Mouse (Mus musculus) neural tube, embryonic 14.5 days (tissue): Measurements from ENCODE around the gene F11. TPM values are rescaled to one million over a fixed set of nuclear protein-coding genes. Genes with fewer than 3 reads are reported as not detected.

ENCODE experiments used
- ATAC-seq: fragments of 200-750 bp; cut with Nextera tagmentation; 2 replicates; pipeline ENCODE4 v1.8.0; 2017; ENCODE audit warnings: low read depth, mild to moderate bottlenecking, moderate TSS enrichment, moderate library complexity
- H3K27ac ChIP-seq: fragments of 300-500 bp; sonication (generic); 2 replicates; pipeline ENCODE4 v1.5.1; 2014; ENCODE audit warnings: low read depth, mild to moderate bottlenecking, control low read depth, low read length, moderate library complexity, mixed read lengths
- H3K27me3 ChIP-seq: fragments of 300-500 bp; sonication (generic); 2 replicates; pipeline ENCODE4 v1.6.1; 2014; ENCODE audit warnings: low read length; ENCODE audit not compliant: control insufficient read depth, insufficient read depth
- H3K36me3 ChIP-seq: fragments of 300-500 bp; sonication (generic); 2 replicates; pipeline ENCODE4 v1.6.1; 2014; ENCODE audit warnings: low read length, mixed read lengths; ENCODE audit not compliant: control insufficient read depth, insufficient read depth
- H3K4me1 ChIP-seq: fragments of 300-500 bp; sonication (generic); 2 replicates; pipeline ENCODE4 v1.6.1; 2014; ENCODE audit warnings: low read length; ENCODE audit not compliant: control insufficient read depth, insufficient read depth
- H3K4me2 ChIP-seq: fragments of 300-500 bp; sonication (generic); 2 replicates; pipeline ENCODE4 v1.6.1; 2014; ENCODE audit warnings: mild to moderate bottlenecking, low read depth, low read length, control low read depth
- H3K4me3 ChIP-seq: fragments of 300-500 bp; sonication (generic); 2 replicates; pipeline ENCODE4 v1.5.1; 2014; ENCODE audit warnings: low read depth, low read length, control low read depth, mixed read lengths
- H3K9ac ChIP-seq: fragments of 300-500 bp; sonication (generic); replicated peaks from 2 replicates; pipeline ENCODE4 v1.6.1; 2014; ENCODE audit warnings: low read depth, mild to moderate bottlenecking, control low read depth, low read length, mixed read lengths
- H3K9me3 ChIP-seq: fragments of 300-500 bp; sonication (generic); 2 replicates; pipeline ENCODE4 v1.6.1; 2016; ENCODE audit warnings: low read length; ENCODE audit not compliant: control insufficient read depth
- WGBS: fragments of 180-500 bp; shearing (Covaris S2); extraction: QIAGEN DNeasy Blood & Tissue Kit; methylation state at CpG from one replicate; pipeline ENCODE4 v1.1.7; 2014; 5-methylcytosine and 5-hydroxymethylcytosine counted together
- polyA plus RNA-seq: library from polyadenylated mRNA; unstranded; fragments of >200 nt; fragmentation: Nextera tagmentation; extraction: Ambion mirVana; gene quantifications from 2 replicates; pipeline ENCODE4 v1.2.1, GENCODE M21; 2014

F11 gene
- polyA plus RNA-seq, 1 experiment from 2014 or later: not detected

DNA sequence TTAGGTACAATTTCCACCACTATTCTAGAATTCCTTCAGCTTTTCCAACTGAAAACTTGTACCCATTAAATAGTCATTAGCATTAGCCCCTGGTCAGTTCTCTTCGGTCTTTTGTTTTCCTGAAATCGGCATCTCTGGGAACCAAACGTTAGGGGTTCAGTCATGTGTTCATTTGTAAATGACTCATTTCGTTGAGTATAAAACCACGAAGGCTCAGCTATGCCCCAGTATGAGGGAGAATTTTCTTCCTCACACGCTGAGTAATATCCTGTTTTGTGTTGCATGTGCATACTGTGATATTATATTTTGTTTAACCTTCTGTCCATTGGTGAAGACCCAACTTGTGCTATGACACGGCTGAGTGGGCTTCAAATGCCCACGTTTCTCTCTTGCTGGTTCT lies 3.4 kb downstream of the F11 start:
- Histone ChIP-seq H3K4me1 (no peaks in the 10 kb centered on the region), H3K27me3 (no peaks in the 10 kb centered on the region), H3K4me2 (no peak overlapping the region), H3K36me3 (no peaks in the 10 kb centered on the region), H3K4me3 (no peak overlapping the region), H3K9me3 (no peaks in the 10 kb centered on the region), H3K27ac (no peak overlapping the region), H3K9ac (no peak overlapping the region)
- 77% methylated on average over 8 of the region's 8 CpGs for WGBS
- no peak for ATAC-seq

DNA sequence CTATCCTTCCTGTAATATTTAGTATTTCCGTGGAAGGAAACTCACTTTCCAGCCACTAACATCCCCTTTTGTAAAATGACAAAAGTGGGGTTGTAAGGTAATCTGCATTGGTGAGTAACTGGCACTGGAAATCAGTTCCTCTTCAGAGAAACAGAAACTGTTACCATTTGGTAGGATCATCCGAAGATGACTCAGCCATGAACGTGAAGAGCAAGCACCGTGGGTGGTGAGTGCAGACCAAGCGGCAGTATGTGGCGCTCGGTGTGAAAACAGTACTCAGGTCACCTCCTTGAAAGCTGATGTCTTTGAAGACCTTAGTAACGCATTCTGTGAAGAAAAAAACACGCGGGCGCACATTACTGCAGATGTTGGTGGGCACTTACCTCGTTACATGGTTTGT lies 6.8 kb downstream of the F11 start:
- H3K9ac ChIP-seq: no peak overlapping the region
- H3K4me1 ChIP-seq: no peaks in the 10 kb centered on the region
- H3K9me3 ChIP-seq: no peaks in the 10 kb centered on the region
- no peaks in the 10 kb centered on the region for H3K36me3 ChIP-seq
- H3K27me3 ChIP-seq: no peaks in the 10 kb centered on the region
- WGBS: 77% methylated on average over 12 of the region's 12 CpGs
- ATAC-seq: no peak
- H3K4me2 ChIP-seq: no peak overlapping the region
- no peak overlapping the region for H3K4me3 ChIP-seq
- no peak overlapping the region for H3K27ac ChIP-seq

DNA sequence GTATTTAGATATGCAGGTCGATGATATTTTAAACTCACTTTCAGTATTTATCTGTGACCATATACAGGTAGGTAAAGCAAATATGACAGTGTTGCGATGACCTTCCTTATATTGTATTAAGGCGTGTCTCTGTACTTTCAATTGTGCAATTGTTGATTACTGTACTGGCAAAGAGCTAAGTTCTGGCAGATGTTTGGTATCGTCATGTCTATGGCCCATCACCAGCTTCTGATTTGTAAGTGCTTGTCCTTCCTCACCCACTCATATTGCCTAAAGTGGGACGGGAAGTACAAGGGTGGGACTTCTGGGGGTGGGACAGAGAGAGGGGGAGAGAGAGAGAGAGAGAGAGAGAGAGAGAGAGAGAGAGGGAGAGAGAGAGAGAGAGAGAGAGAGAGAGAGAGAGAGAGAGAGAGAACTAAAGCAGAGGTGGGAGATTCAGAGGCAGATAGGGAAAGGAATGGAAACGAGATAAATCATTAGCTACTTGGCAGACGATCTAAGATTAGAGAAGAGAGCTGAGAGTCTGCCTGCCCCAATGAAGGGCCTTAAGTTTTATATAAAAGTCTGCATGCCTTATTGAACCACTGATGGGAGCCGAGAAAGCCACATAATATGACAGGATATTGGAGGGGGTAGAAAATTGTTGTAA lies 7.5 kb downstream of the F11 start:
- Histone ChIP-seq H3K4me1 (no peaks in the 10 kb centered on the region), H3K27ac (no peak overlapping the region), H3K9ac (no peak overlapping the region), H3K27me3 (no peaks in the 10 kb centered on the region), H3K4me3 (no peak overlapping the region), H3K9me3 (no peaks in the 10 kb centered on the region), H3K4me2 (no peak overlapping the region), H3K36me3 (no peaks in the 10 kb centered on the region)
- ATAC-seq: no peak
- 91% methylated on average over 8 of the region's 8 CpGs for WGBS

DNA sequence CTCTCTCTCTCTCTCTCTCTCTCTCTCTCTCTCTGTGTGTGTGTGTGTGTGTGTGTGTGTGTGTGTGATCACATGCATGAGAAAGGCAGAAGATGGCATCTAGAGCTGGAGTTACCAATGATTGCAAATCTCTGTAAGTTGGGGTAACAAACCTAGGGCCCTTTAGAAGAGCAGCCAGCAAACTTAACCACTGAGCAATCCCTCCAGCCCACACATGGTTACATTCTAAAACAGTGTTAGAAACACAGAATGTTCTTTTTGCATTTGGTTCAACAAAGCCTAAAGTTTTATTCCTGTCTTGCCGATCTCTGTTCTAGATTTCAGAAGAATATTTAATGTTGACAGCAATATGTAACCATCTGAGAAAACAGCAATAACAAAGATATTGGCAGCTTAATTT lies 8.2 kb downstream of the F11 start:
- H3K27ac ChIP-seq: no peak overlapping the region
- H3K4me2 ChIP-seq: no peak overlapping the region
- ATAC-seq: no peak
- H3K4me3 ChIP-seq: no peak overlapping the region
- no peaks in the 10 kb centered on the region for H3K4me1 ChIP-seq
- H3K9me3 ChIP-seq: no peaks in the 10 kb centered on the region
- H3K36me3 ChIP-seq: no peaks in the 10 kb centered on the region
- H3K27me3 ChIP-seq: no peaks in the 10 kb centered on the region
- no peak overlapping the region for H3K9ac ChIP-seq
- 95% methylated on average over 1 of the region's 1 CpGs for WGBS

DNA sequence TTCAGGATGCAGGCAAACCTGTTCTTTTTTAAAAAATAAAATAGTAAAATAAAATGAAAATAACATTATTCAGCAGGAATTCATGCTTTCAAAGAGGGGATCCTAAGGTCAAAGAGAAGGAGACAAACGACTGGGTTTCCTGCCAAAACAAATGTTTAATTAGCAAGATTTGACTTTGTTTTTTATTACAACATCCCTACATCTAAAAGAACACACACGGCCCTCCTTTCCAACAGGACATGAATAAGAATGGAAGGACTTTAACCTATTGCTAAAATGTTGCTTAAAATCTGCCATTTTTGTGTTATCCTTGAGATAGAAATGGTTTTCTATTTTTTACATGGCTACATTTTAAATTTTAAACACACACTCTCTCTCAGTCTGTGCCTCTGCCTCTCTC lies 8.7 kb downstream of the F11 start:
- Histone ChIP-seq H3K9ac (no peak overlapping the region), H3K9me3 (no peaks in the 10 kb centered on the region), H3K27ac (no peak overlapping the region), H3K36me3 (no peaks in the 10 kb centered on the region), H3K4me1 (no peaks in the 10 kb centered on the region), H3K27me3 (no peaks in the 10 kb centered on the region), H3K4me3 (no peak overlapping the region), H3K4me2 (no peak overlapping the region)
- ATAC-seq: no peak
- WGBS: 62% methylated on average over 2 of the region's 2 CpGs

DNA sequence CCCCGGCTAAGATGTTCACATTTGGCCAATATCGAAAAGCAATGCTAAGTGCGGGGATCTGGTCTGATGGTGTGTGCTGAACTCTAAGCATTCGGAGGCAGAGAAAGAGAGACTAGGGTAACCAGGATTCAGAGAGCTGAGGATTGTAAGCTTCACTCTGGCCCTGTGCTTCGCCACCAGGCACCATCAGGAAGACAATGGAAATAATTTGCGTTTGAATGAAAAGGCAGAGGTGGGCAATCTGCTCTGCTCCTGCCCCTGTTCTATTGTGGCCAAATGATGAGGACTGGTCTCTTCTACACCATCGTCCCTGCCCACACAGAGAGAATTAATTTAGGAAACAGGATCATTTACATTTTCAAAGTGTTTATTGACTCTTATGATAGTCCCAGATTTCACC lies 15.5 kb downstream of the F11 start:
- H3K36me3 ChIP-seq: no peaks in the 10 kb centered on the region
- ATAC-seq: no peak
- no peaks in the 10 kb centered on the region for H3K9me3 ChIP-seq
- H3K4me1 ChIP-seq: no peaks in the 10 kb centered on the region
- 28% methylated on average over 7 of the region's 7 CpGs for WGBS
- H3K4me2 ChIP-seq: no peak overlapping the region
- H3K27me3 ChIP-seq: no peaks in the 10 kb centered on the region
- H3K27ac ChIP-seq: no peak overlapping the region
- H3K9ac ChIP-seq: no peak overlapping the region
- H3K4me3 ChIP-seq: no peak overlapping the region

DNA sequence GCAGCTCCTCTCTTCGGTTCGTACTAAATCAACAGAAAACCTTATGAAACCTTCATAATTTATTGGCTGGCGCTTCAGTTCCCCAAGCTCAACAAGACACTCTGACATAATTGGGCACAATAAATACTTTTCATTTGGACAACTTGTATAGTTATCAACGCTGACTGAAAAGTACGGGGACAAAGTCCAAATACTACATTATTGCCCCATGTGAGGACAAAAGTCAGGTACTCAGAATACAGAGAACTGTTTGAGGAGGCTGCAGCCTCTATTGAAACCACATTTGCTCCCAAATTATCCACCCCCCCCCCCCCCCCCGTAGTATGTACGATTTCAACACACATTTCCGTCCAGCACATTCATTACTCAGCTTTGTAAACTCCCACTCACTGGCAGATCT lies 22.5 kb downstream of the F11 start:
- H3K4me3 ChIP-seq: no peak overlapping the region
- WGBS: 88% methylated on average over 8 of the region's 8 CpGs
- H3K4me1 ChIP-seq: no peaks in the 10 kb centered on the region
- H3K27me3 ChIP-seq: no peaks in the 10 kb centered on the region
- H3K27ac ChIP-seq: no peak overlapping the region
- H3K9me3 ChIP-seq: no peaks in the 10 kb centered on the region
- no peak for ATAC-seq
- H3K9ac ChIP-seq: no peak overlapping the region
- no peak overlapping the region for H3K4me2 ChIP-seq
- H3K36me3 ChIP-seq: no peaks in the 10 kb centered on the region

DNA sequence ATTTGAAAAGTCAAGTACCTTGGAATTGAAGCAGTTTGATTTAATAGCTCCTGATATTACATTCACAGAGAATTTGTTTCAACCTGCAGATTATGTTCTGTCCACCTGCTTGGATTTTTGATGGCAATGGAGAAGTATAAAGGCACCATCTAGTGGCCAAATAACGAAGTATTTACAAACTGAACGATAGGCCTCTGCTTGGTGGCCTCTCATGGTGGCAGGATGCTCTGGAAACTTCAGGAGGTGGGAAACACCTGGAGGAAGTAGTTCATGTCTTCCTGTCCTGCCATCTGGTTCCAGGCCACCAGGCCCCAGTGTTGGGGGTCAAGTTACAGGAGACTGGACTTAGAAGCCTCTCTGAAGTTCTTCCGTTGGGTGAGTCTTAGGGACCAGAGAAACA lies 23.5 kb downstream of the F11 start:
- 0 out of 2 replicates have a peak, but pooled peaks have one; percentile 20 for ATAC-seq
- Histone ChIP-seq H3K9me3 (no peaks in the 10 kb centered on the region), H3K27ac (no peak overlapping the region), H3K4me1 (no peaks in the 10 kb centered on the region), H3K4me3 (no peak overlapping the region), H3K4me2 (no peak overlapping the region), H3K9ac (no peak overlapping the region), H3K36me3 (no peaks in the 10 kb centered on the region), H3K27me3 (no peaks in the 10 kb centered on the region)
- WGBS: 30% methylated on average over 3 of the region's 3 CpGs

DNA sequence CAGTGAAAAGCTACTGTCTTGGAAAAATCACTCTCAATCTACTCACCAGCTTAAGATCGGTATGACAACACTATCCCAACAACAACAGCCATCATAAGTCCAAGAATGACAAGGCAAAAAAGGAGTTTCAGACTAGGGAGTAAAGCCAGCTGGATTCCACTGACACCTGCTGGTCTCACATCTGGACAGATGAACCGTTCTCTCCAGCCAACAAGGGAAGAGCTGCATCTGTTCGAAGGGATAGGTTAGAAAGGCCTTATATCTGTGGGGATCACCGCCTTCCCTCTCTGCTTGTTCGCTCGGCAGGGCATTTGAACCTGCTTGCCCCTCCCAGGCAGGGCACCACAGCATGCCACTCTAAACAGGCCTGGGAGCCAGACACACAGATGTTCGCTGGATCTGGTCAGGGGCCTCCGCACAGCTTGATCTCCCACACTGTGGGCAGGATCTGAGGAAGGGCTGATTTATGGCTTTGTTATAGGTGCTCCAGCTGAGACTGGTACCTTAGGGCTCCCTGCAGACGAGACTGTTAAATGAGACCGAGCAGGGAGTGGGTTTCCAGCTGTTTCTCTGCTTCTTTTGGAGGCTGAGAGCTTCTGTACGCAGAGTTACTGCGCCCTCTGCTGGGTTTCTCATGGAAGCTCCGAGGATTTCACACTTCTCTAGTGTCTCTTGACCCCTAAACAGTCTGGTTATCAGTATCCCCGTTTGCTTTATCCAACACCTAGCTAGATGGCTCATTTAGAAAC lies 25.5 kb downstream of the F11 start:
- no peak overlapping the region for H3K27ac ChIP-seq
- no peak overlapping the region for H3K4me3 ChIP-seq
- no peaks in the 10 kb centered on the region for H3K27me3 ChIP-seq
- H3K9ac ChIP-seq: peak overlapping the region; percentile 21; the same call in 1 of the 2 replicates
- peak; percentile 92 for ATAC-seq
- no peaks in the 10 kb centered on the region for H3K36me3 ChIP-seq
- peak overlapping the region; percentile 39 for H3K4me2 ChIP-seq
- no peaks in the 10 kb centered on the region for H3K9me3 ChIP-seq
- WGBS: 11% methylated on average over 14 of the region's 14 CpGs
- no peaks in the 10 kb centered on the region for H3K4me1 ChIP-seq
